Mouse (Mus musculus): ENCODE results near the gene Scnn1b. TPM values are rescaled to one million over a fixed set of nuclear protein-coding genes. Genes with fewer than 3 reads are reported as not detected.
A peak's percentile ranks its signal among the peaks of the same experiment; 100 is the strongest.

Scnn1b gene
- total RNA-seq, 2 experiments from 2014 or later: not detected

- ATAC-seq (replicated peaks; ENCODE audit: poor library complexity, severe bottlenecking): peak; percentile 67
These were observed 97.2 kb downstream of the Scnn1b start for GRCm38 (mm10) chr7:121961913-121962570.

- peak; percentile 16; the same call in 1 of the 2 replicates for ATAC-seq (replicated peaks; ENCODE audit: poor library complexity, severe bottlenecking)
These were observed 97.7 kb downstream of the Scnn1b start for GRCm38 (mm10) chr7:121962571-121962959.

GRCm38 (mm10) chr7:121963883-121964398 lies 99.1 kb downstream of the Scnn1b start:
- ATAC-seq (replicated peaks; ENCODE audit: poor library complexity, severe bottlenecking): 0 out of 2 replicates have a peak, but pooled peaks have one; percentile 31

- peak; percentile 64 for ATAC-seq (replicated peaks; ENCODE audit: poor library complexity, severe bottlenecking)
These were observed 101.3 kb downstream of the Scnn1b start for GRCm38 (mm10) chr7:121966169-121966568.

Other genes with a start within 250 kb of the Scnn1b start
- gene Usp31, start 157.8 kb upstream of the Scnn1b start, total RNA-seq (2014; fragmentation: Nextera tagmentation): 10.6 and 11.3 TPM in 2 replicates
- gene Usp31, start 157.8 kb upstream of the Scnn1b start, total RNA-seq (2017): 7.6 and 9.1 TPM in 2 replicates
- gene Scnn1g, start 130.6 kb upstream of the Scnn1b start, total RNA-seq (2014; fragmentation: Nextera tagmentation): not detected in 2 replicates
- gene Scnn1g, start 130.6 kb upstream of the Scnn1b start, total RNA-seq (2017): not detected in 2 replicates
- 18.0 and 24.0 TPM in 2 replicates for gene Cog7, start 116.7 kb downstream of the Scnn1b start, total RNA-seq (2014; fragmentation: Nextera tagmentation)
- gene Cog7, start 116.7 kb downstream of the Scnn1b start, total RNA-seq (2017): 16.9 and 20.0 TPM in 2 replicates
- gene Gga2, start 156.2 kb downstream of the Scnn1b start, total RNA-seq (2014; fragmentation: Nextera tagmentation): 22.6 and 24.3 TPM in 2 replicates
- 19.2 and 21.0 TPM in 2 replicates for gene Gga2, start 156.2 kb downstream of the Scnn1b start, total RNA-seq (2017)
- gene Ubfd1, start 202.1 kb downstream of the Scnn1b start, total RNA-seq (2014; fragmentation: Nextera tagmentation): 40.0 and 41.5 TPM in 2 replicates
- 35.7 and 36.5 TPM in 2 replicates for gene Ubfd1, start 202.1 kb downstream of the Scnn1b start, total RNA-seq (2017)
- gene Ears2, start 202.2 kb downstream of the Scnn1b start, total RNA-seq (2014; fragmentation: Nextera tagmentation): 7.0 and 12.1 TPM in 2 replicates
- gene Ears2, start 202.2 kb downstream of the Scnn1b start, total RNA-seq (2017): 5.8 and 7.2 TPM in 2 replicates
- gene Ndufab1, start 236.8 kb downstream of the Scnn1b start, total RNA-seq (2014; fragmentation: Nextera tagmentation): 218 and 319 TPM in 2 replicates
- 102 and 116 TPM in 2 replicates for gene Ndufab1, start 236.8 kb downstream of the Scnn1b start, total RNA-seq (2017)